Mouse (Mus musculus): Measurements from ENCODE around the gene Tsc1. TPM values are rescaled to one million over a fixed set of nuclear protein-coding genes. Genes with fewer than 3 reads are reported as not detected.

Tsc1 gene
- total RNA-seq, 4 experiments from 2014 or later, result 43.1 to 59.9 (median 45.4) TPM

DNA sequence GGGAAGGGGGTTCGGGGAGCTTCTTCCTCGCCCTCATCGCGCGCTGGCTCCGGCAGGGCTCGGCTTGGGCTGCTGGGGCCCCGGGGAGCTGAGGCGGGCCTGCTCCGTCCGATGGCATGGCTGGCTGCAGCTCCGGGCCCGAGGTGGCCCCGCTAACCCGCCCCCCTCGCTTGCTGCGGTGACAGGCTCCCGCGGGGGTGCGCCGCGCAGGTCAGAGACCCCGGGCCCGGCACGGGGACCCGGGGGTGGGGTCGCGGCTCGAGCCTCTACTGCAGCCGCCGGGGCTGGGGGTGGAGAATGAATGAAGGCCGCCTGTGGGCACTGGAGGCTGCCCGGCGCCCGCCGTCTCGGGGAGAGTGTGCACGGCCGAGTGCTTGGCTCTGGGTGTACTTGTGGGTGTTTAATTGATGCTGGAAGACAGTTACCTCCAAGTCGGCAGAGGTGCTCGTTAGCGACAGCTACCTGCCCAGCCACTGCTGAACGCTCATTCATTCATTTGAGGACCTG is 460 bp downstream of the Tsc1 start:
- DNase-seq (ENCODE audit: low spot score in 2 of 2), result no peak

DNA sequence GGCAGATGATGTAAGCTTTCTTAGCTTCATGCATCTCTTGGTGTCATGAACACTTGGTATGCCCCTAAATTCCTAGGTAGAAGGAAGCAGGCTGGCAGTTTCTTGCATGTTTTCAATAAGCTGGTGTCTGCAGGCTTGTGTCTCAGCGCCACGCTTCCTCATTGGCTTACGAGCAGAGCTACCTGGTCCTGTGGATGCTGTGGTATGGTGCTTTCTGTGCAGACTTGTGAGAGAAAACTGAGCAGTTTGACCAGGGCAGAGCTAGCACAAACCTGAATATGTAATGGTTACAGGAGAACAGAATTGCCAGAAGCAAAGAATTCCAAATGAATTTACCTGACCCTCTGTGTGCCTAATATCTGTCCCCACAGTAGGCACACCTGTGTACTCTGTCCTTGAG is 2.1 kb downstream of the Tsc1 start:
- DNase-seq (ENCODE audit: low spot score in 2 of 2), result no peak

DNA sequence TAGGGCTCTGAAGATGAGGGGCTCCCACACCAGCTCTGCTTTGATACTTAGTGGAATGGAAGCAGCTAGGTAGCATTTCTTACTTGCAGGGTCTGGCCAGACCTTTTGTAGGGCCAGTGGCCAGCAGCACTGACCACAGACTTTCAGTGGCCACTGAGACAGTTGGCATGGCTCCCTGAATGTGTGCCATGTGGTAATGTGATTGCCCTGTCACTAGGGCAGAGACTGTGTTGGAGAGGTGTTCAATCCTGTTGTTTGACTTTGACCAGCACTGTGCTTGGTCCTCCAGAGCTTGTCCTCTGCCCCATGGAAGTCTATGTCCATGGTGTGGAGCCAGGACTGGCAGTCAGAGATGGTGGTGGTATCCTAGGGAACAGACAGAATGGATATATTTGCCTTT is 9.5 kb downstream of the Tsc1 start:
- DNase-seq (ENCODE audit: low spot score in 2 of 2), result peak in 1 of 2 experiments; percentile 9

DNA sequence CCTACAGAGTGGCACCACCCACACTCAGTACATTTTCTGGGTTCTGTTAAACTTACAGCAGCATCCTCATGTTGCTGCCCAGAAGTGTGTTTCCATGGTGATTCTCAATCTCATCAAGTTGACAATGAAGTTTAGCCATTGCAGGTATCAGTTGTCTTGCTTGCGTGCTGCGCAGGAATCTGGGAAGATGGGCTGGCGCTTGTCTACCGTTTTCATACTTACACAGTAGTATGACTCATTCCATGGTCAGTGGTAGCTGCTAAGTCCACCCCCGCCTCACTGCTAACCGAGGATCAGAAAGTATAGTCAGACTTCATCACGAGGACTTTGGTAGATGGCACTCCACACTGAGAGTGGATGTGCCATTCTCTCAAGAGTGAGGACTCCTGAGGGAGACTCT is 12.3 kb downstream of the Tsc1 start:
- DNase-seq (ENCODE audit: low spot score in 2 of 2), result no peak

DNA sequence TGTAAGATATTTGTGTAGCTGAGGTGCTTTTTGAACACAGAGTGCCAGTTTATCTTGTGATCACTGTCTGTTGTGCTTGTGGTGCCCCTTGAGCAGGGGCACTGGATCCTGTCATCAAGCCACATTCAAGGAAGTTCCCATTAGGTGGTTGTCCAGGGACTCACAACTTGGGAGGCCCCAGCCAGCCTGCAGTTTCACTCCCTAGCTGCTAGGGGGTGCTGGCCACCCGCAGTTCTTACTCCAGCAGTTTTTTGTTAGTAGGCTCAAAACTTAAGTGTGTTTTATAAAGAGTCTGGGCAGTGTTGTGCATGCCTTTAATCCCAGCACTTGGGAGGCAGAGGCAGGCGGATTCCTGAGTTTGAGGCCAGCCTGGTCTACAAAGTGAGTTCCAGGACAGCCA is 13.3 kb downstream of the Tsc1 start:
- DNase-seq (ENCODE audit: low spot score in 2 of 2), result no peak

DNA sequence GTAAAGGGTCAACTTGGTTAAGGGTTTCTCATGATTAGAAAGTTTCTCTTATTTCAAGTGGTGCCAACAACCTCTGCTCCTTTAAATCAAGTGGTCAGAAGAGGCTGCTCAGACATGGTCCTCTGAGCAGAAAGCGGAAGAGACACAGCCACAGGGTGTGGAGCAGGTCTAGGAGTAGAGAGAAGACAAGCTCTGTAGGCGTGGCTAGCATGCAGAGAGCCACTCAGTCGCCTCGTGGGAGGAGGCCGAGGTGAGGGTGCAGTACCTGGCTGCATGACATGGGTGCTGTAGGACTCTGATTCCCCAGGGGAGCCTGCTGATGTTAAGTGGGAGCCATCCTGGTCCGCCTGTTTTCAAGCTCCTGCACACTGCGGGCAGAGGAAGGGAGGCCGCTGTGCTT is 15.2 kb downstream of the Tsc1 start:
- DNase-seq (ENCODE audit: low spot score in 2 of 2), result no peak

DNA sequence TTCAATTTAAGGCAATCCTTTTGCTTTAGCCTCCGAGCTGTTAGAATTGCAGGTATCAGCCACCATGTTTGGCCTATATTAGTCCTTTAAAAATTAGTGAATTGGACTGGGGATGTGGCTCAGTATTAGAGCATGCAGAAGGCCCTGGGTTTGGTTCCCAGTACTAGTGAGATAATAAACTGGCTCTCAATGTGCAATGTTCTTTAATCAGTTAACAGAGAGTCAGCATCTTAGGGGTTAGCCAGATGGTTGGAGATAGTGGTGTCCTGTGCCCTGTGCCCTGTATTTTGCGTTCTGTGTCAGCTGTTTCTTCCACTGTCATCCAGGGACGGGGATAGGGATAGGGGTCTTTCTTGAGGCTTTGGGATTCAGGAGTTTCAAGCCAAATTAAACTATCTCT is 21.9 kb downstream of the Tsc1 start:
- no peak for DNase-seq (ENCODE audit: low spot score in 2 of 2)

DNA sequence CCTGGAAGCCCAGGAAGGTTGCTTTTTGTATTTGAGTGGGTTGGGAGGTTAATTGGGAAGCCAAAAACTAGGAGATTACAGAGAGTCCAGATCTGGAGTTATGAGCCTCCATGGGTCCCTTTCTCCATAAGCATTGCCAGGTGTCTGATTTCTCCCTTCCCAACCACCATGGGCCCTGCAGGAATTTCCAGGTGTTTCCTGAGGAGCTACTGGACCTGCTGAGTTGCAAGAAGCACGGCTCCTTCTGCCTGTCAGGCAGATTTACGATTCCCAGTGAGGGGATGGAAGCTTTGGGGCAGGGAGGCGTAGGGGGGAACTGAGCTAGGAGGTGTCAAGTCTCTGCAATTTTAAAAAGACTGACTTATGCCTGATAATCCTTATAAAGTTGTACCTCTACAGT is 24.8 kb downstream of the Tsc1 start:
- no peak for DNase-seq (ENCODE audit: low spot score in 2 of 2)

DNA sequence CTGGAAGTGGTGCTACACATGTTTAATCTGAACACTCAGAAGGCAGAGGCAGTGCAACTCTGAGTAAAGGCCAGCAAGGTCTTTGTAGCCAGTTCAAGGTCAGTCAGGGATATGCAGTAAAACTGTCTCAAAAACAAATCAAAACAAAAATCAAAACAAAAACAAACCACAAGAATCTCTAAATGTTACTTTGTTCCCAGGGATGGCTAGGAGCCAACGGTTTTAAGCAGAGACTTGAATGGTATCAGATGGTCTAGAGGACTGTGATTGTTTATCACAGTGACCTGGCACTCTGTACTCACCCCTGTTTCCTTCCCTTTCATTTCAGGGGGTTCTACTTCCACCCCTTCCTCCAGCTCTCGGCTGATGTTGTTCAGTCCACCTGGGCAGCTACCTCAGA is 30.4 kb downstream of the Tsc1 start:
- no peak for DNase-seq (ENCODE audit: low spot score in 2 of 2)

DNA sequence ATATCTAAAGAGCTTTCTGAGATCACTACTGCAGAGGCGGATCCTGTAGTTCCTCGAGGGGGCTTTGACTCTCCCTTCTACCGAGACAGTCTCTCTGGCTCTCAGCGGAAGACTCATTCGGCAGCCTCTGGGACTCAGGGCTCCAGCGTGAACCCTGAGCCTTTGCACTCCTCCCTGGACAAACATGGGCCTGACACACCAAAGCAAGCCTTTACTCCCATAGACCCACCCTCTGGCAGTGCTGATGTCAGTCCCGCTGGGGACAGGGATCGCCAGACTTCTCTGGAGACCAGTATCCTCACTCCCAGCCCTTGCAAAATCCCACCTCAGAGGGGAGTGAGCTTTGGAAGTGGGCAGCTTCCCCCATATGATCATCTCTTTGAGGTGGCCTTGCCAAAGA is 35.0 kb downstream of the Tsc1 start:
- no peak for DNase-seq (ENCODE audit: low spot score in 2 of 2)

DNA sequence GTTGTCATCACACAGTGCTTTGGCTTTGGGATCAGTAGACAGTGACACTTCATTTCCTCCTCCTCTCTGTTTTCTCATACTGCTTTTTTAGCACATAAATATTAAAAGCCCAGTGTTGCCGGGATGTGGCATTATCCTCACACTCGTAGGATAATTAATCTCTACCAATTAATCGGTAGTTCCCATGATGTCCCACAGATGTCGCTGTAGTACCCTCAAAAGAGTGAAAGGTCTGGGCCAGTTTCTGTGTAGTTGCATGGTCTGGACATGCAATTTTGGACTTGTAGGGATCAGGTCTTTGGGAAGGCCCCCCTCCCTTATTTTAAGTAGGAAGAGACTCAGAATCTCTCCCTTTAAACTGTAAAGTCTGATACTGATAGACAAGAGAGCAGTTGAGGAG is 39.7 kb downstream of the Tsc1 start:
- DNase-seq (ENCODE audit: low spot score in 2 of 2), result no peak

DNA sequence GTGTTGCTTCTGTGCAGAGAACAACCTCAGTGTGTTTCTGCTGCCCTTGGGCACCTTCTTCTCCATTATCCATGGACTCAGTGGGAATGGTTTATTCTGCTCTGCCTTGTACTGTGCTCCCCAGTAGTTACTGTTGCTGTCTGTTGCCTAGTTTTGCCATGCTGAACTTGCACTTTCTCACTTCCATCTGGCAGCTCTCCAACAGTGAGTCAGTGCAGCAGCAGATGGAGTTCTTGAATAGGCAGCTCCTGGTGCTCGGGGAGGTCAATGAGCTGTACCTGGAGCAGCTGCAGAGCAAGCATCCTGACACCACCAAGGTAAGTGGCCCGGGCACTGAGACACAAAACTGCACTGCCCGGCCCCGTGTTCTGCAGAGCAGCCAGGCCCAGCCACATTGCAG is 40.7 kb downstream of the Tsc1 start:
- DNase-seq (ENCODE audit: low spot score in 2 of 2), result no peak

DNA sequence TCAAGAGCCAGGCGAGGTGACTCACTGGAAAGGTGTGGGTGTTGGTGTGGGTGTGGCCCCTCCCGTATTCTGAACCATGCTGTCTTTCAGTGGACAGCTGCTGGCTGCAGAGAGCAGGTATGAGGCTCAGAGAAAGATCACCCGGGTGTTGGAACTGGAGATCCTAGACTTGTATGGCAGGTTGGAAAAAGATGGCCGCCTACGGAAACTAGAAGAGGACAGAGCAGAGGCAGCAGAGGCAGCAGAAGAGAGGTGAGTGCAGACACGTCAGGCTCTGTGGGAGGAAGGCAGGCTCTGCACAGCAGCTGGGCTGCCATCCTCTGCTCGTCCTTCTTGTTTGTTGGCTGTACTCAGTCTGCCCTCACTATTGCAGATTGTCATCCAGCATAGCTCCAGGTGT is 44.9 kb downstream of the Tsc1 start:
- no peak for DNase-seq (ENCODE audit: low spot score in 2 of 2)

DNA sequence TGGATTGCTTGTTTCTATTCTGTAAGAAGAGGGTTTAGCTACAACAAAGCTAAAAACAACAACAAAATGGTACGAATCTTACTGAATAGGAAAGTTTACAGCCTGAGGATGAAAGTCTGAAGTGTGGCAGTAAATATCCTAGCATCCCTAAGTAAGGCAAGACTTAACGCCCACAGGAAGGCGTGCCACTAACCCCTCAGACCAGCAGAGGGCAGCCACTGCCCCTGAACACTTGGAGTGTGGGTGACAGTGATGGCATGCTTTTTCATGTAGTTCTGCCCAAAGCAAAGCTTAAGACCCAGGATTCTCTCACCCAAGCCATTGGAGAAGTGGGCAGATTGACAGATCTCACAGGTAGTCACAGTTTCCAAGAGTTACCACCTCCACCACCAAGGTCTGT is 47.4 kb downstream of the Tsc1 start:
- DNase-seq (ENCODE audit: low spot score in 2 of 2), result no peak

DNA sequence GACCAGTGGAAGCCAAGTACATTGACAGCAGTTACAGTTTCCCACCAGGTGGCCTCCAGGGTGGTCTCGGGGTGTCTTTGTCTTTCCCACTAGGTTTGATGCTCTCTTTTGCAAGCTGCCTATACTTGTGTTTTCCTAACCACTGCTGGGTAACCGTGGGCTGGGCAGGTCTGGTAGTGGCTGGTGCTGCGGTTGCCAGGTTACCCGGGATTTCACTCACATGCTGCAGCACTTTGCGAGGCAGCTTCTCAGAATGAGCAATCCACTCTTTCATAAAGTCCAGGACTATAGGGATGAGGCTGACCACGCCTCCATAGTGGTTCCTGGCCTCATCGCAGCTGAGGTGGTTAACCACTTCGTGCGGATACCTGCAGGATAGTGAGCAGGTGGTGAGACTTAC is 51.7 kb downstream of the Tsc1 start:
- DNase-seq (ENCODE audit: low spot score in 2 of 2), result no peak

DNA sequence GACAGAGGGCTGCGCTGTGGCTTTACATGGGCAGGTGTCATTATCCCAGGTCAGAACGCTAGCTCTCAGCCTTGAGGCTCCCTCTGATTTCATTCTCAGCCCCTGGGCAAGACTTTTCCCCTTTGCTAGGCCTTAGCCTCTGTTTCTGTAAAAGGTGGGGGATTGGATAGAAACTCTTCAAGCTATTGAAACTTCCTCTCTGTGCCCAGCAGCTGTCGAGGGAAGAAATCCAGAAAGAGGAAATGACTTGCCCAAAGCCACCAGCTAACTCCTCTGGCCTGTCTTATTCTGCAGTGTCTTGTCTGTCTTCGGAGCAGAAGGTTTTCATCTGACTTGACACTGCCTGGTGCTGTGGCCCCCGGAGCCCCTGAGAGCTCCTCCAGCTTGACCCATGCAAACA is 57.5 kb downstream of the Tsc1 start:
- DNase-seq (ENCODE audit: low spot score in 2 of 2), result no peak

DNA sequence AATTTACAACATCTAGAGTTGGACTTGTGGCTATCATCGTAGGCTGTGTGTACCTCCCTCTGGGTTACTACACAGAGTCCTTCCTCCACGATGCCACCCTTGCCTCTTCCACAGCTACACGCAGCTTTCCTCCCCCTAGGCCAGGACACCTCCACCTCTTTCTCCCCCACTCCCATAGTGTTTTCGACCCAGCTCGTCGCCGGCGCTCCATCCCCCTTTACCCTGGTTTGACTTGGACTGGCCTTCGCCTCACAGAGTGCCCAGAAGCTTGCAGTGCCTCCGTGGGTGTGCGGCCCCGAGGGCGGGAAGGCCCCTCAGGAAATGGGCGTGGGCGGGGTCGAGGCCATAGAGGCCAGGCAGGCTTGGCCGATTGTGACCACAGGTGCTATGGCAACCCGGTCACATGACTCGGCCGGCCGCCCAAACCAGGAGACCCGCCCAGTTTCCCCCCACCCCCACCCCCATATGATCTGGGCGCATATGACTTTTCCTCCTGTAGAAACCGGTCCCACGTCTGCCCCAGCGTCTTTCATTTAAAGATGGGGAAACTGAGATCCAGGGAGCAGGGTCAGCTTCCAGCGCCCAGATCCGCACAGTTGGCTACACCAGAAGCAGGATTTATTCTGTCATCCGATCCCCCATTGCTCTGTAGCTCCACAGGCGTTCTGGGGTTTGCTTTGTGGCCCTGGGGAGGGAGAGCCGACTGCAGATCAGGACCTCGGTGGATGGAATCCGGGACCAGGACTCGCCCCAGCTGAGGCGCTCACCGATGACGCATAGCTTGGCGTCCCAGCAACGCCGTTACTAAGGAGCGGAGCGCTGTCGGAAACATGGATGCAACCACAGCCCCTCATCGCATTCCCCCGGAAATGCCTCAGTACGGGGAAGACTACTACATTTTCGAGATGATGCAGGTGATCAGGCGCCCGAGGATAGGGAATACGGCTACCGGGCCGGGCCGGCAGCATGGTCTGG is 58.6 kb downstream of the Tsc1 start, which contains the start of the genes Spaca9 and Ak8:
Spaca9 (minus strand) TSS at position 367 of the 975 bp plus-strand sequence.
Ak8 (plus strand) TSS at position 804 of the 975 bp plus-strand sequence.
- DNase-seq (ENCODE audit: low spot score in 2 of 2), result peak; percentile 31 to 52

DNA sequence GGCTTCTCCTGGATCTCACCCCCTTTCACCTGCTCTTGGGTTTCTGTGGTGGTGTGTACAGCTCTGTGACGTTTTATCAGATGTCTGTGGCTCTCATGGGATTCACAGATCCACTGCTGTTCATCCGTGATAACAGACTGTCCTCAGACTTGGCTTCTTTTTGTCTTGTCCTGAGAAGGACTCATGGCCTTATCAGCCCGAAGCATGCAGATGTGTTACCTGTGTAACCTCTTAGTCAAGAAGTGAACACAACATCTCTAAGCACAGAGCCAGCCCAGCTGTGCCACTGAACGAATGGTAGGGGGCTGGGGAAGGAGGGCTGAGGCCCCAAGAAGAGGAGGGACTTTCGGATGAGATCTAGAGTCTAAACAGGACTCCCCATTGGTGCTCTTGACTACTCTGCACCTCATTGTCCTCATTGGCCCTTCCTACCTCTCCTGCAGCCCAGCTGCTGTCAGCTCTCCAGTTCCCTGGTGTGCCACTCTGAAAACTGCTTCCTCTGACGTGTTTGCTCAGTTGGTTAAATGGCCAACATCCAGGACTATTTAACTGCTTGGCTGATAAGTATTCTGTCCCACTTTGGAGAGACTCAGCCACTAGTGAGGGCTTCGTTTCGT is 60.7 kb downstream of the Tsc1 start:
- DNase-seq (ENCODE audit: low spot score in 2 of 2), result no peak

DNA sequence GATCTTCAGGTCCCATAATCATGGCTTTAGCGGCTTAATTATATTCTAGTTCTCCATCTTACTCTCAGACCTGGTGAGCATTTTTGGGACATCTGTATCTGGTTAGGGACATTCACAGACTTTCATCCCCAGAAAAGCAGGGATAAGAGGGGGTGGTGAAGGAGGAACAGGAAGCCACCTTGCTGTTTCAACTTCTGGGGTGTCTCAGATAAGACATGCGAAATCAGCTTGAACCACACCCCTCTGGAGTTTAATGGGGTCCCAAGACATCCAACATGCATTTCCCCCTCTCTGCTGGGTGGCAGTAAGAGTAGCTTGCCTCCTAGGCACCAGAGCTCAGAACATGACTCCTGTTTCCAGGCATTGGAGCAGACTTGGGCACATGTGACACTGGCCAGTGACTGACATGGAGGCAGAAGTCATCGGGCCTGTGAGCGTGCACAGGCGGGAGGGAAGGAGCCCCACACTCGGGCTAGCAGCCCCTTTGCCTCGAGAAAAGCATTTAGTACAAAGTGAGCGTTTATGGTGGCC is 65.1 kb downstream of the Tsc1 start:
- no peak for DNase-seq (ENCODE audit: low spot score in 2 of 2)

DNA sequence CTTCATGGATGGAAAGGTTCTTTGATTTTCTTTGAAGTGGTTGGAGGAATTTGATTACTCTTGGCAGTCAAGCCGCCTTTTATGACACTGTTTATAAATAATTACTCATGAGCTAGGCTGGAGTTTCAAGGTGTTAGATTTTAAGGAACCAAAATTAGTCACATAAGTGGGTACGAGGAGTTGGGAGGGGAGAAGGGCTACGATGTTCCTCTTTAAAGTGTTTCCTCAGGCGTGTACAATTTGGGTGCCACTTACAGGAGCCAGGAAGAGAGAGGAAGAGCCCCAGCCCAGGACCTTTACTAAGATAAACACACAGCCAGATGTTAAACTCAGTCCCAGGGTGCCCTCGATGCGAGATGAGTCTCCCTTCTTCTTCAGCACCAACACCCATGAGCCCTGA is 65.8 kb downstream of the Tsc1 start:
- no peak for DNase-seq (ENCODE audit: low spot score in 2 of 2)

DNA sequence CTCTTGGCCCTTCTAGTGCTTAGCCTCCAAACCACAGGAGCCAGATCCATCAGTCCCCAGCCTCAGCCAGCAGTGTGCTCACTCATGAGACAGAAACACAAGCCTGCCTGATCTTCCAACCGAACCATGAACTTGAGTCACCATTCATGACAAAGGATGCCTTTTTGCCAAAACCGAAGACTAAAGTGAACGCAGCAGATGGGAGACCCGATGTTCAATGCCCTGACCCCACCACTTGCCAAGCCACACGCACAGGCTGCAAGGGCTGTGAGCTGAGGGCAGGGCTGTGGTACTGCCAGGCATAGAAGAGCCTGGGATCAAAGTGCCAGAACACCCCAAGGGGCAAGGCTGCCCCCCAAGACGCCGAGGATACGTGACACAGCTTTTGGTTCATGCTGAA is 72.0 kb downstream of the Tsc1 start:
- no peak for DNase-seq (ENCODE audit: low spot score in 2 of 2)

DNA sequence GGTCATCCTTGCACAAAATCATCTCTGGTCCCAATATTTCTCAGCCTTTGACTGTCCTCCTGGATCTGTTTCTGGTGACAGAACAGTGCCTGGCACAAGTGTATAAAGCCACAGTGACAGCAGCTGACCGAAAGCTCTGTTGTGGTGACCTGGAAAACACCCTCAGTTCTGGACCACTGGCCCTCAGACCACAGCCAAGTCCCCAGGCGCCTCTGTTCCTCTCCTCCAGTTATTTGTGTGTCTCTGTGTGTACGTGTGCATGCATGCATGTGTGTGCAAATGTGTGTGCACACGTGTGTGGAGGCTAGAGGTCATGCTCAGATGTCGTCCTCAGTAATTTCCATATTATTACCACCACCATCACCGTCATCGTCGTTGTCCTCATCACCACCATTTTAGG is 81.4 kb downstream of the Tsc1 start:
- DNase-seq (ENCODE audit: low spot score in 2 of 2), result no peak

Measured in gastrocnemius, adult 8-10 months (tissue).